Mouse (Mus musculus): Measurements from ENCODE around the gene Shank1. TPM values are rescaled to one million over a fixed set of nuclear protein-coding genes. Genes with fewer than 3 reads are reported as not detected.

Shank1 gene
- polyA plus RNA-seq, 1 experiment from 2014 or later, result 0.69 TPM

DNA sequence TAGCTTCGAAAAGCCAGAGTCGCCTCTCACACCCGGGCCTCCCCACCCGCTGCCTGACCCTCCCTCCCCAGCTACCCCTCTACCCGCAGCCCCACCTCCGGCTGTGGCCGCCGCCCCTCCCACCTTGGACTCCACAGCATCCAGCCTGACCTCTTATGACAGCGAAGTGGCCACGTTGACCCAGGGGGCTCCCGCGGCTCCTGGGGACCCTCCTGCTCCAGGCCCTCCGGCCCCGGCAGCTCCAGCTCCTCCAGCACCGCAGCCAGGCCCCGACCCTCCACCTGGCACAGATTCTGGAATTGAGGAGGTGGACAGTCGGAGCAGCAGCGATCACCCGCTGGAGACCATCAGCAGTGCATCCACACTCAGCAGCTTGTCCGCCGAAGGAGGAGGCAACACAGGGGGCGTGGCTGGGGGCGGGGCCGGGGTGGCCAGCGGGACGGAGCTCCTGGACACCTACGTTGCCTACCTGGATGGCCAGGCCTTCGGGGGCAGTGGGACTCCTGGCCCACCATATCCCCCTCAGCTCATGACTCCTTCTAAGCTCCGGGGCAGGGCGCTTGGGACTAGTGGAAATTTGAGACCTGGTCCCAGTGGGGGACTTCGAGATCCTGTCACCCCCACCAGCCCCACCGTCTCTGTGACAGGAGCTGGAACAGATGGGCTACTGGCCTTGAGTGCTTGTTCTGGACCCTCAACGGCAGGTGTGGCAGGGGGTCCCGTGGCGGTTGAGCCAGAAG lies 43.7 kb downstream of the Shank1 start:
- H3K9ac ChIP-seq (ENCODE audit: low read depth, low read length), result no peak overlapping the region
- no peaks in the 10 kb centered on the region for H3K9me3 ChIP-seq (ENCODE audit: control insufficient read depth, low read length)
- H3K4me2 ChIP-seq, result peak overlapping the region; percentile 20; the same call in 1 of the 2 replicates
- WGBS, result 3% methylated on average over 35 of the region's 35 CpGs
- H3K36me3 ChIP-seq (ENCODE audit: control insufficient read depth, insufficient read depth, low read length), result no peaks in the 10 kb centered on the region
- ATAC-seq (replicated peaks; ENCODE audit: low FRiP score), result no peak
- H3K4me3 ChIP-seq (ENCODE audit: low read depth, low read length), result 0 out of 2 replicates have a peak overlapping the region, but pooled peaks have one; percentile 15
- H3K27me3 ChIP-seq (replicated peaks; ENCODE audit: control insufficient read depth, insufficient read depth, low read length), result peaks cover 92% of the 10 kb centered on the region
- no peak overlapping the region for H3K27ac ChIP-seq (ENCODE audit: low read depth, low read length)
- DNase-seq (ENCODE audit: low spot score), result peak; percentile 38
- peaks cover 8% of the 10 kb centered on the region for H3K4me1 ChIP-seq (replicated peaks; ENCODE audit: control insufficient read depth, insufficient read depth, low read length)

DNA sequence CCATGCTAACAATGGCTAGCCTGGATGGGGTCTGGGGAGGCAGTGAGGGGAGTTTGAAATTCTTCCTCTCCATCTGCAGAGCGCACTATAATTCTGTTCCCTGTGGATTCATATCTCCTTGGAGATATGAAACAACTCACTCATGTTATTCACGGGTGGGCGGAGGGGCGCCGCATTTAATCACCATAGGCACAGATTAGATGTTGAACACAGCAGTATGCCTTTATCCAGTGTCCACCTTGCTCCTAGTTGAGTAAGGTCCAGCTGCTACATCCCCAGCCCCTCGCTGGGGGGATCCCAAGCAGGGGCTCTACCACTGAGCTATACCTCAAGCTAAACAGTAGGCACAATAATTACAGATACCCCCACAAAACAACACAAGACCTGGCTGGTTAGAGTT lies 45.4 kb downstream of the Shank1 start:
- Histone ChIP-seq H3K27me3 (replicated peaks; ENCODE audit: control insufficient read depth, insufficient read depth, low read length) (peaks cover 94% of the 10 kb centered on the region), H3K4me3 (ENCODE audit: low read depth, low read length) (no peak overlapping the region), H3K9ac (ENCODE audit: low read depth, low read length) (no peak overlapping the region), H3K4me2 (no peak overlapping the region), H3K36me3 (ENCODE audit: control insufficient read depth, insufficient read depth, low read length) (no peaks in the 10 kb centered on the region), H3K9me3 (ENCODE audit: control insufficient read depth, low read length) (no peaks in the 10 kb centered on the region), H3K27ac (ENCODE audit: low read depth, low read length) (no peak overlapping the region), H3K4me1 (replicated peaks; ENCODE audit: control insufficient read depth, insufficient read depth, low read length) (peaks cover 15% of the 10 kb centered on the region)
- ATAC-seq (replicated peaks; ENCODE audit: low FRiP score) (no peak), DNase-seq (ENCODE audit: low spot score) (no peak)
- 71% methylated on average over 6 of the region's 6 CpGs for WGBS

DNA sequence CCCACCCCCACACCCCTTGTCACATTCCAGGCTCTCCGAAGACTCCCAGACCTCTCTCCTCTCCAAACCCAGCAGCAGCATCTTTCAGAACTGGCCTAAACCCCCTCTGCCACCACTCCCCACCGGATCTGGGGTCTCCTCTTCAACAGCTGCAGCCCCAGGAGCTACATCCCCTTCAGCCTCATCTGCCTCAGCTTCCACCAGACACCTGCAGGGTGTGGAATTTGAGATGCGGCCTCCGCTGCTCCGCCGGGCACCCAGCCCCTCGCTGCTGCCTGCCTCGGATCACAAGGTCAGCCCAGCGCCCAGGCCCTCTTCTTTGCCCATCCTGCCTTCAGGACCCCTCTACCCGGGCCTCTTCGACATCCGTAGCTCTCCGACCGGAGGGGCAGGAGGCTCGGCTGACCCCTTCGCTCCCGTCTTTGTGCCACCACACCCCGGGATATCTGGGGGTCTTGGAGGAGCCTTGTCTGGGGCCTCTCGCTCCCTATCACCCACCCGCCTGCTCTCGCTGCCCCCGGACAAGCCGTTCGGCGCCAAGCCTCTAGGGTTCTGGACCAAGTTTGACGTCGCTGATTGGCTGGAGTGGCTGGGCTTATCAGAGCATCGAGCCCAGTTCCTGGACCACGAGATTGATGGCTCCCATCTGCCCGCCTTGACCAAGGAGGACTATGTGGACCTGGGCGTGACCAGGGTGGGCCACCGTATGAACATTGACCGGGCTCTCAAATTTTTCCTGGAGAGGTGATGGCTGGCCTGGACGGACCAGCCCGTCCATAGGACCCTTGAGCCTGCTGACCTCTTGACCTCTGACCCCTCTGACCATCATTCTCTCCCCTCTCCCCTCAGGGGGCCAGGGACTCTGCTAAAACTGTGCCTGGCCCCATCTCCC lies 46.8 kb downstream of the Shank1 start:
- DNase-seq (ENCODE audit: low spot score) (peak; percentile 40), ATAC-seq (replicated peaks; ENCODE audit: low FRiP score) (no peak)
- no peak overlapping the region for H3K27ac ChIP-seq (ENCODE audit: low read depth, low read length)
- H3K27me3 ChIP-seq (replicated peaks; ENCODE audit: control insufficient read depth, insufficient read depth, low read length), result peaks cover 90% of the 10 kb centered on the region
- 0 out of 2 replicates have a peak overlapping the region, but pooled peaks have one; percentile 14 for H3K9ac ChIP-seq (ENCODE audit: low read depth, low read length)
- peak overlapping the region; percentile 28 for H3K4me3 ChIP-seq (ENCODE audit: low read depth, low read length)
- H3K4me2 ChIP-seq, result peak overlapping the region; percentile 33
- 5% methylated on average over 35 of the region's 35 CpGs for WGBS
- peaks cover 20% of the 10 kb centered on the region for H3K4me1 ChIP-seq (replicated peaks; ENCODE audit: control insufficient read depth, insufficient read depth, low read length)
- H3K36me3 ChIP-seq (ENCODE audit: control insufficient read depth, insufficient read depth, low read length), result no peaks in the 10 kb centered on the region
- H3K9me3 ChIP-seq (ENCODE audit: control insufficient read depth, low read length), result no peaks in the 10 kb centered on the region

DNA sequence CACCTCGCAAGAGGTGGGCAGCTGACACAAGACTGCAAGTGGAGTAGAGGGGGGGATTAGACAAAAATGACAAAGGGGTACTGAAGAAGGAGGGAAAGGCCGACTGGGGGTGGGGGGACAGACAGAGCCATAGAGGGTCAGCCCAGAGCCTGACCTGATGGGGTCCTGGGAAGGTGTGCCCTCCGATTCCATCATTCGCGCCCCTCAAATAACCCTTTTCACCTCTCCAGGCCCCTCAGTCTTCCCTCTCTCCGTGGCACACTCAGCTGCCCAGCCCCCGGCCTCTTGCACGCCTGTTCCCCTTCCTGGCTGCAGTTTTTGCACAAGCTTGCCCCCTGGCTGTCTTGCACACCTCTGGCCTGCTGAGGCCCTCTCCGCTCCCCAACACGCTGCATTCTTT lies 47.5 kb downstream of the Shank1 start:
- DNase-seq (ENCODE audit: low spot score) (no peak), ATAC-seq (replicated peaks; ENCODE audit: low FRiP score) (no peak)
- peaks cover 20% of the 10 kb centered on the region for H3K4me1 ChIP-seq (replicated peaks; ENCODE audit: control insufficient read depth, insufficient read depth, low read length)
- no peaks in the 10 kb centered on the region for H3K9me3 ChIP-seq (ENCODE audit: control insufficient read depth, low read length)
- H3K4me2 ChIP-seq, result peak overlapping the region; percentile 33
- peak overlapping the region; percentile 6; the same call in 1 of the 2 replicates for H3K4me3 ChIP-seq (ENCODE audit: low read depth, low read length)
- H3K27ac ChIP-seq (ENCODE audit: low read depth, low read length), result no peak overlapping the region
- H3K27me3 ChIP-seq (replicated peaks; ENCODE audit: control insufficient read depth, insufficient read depth, low read length), result peaks cover 90% of the 10 kb centered on the region
- no peak overlapping the region for H3K9ac ChIP-seq (ENCODE audit: low read depth, low read length)
- 17% methylated on average over 10 of the region's 10 CpGs for WGBS
- H3K36me3 ChIP-seq (ENCODE audit: control insufficient read depth, insufficient read depth, low read length), result no peaks in the 10 kb centered on the region

DNA sequence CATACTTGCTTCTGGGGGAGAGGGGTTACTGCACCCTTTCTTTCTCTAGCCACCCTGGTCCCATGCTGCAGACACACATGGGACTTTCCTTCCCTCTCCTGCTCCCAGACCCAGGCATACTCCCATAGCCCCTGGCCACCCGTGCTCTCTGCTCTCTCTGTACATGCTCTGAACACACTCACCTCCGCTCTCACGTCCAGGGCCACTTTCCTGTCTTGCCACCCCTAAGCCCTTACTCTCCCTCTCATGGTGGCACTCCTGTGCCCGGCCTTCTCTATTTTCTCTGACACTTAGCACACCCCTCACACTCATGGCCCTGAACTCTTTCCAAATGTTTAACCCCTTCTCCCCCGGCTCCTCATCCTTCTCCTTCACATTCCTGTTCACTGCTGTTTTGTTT lies 48.0 kb downstream of the Shank1 start:
- Histone ChIP-seq H3K9ac (ENCODE audit: low read depth, low read length) (no peak overlapping the region), H3K36me3 (ENCODE audit: control insufficient read depth, insufficient read depth, low read length) (no peaks in the 10 kb centered on the region), H3K27me3 (replicated peaks; ENCODE audit: control insufficient read depth, insufficient read depth, low read length) (peaks cover 88% of the 10 kb centered on the region), H3K4me1 (replicated peaks; ENCODE audit: control insufficient read depth, insufficient read depth, low read length) (peaks cover 18% of the 10 kb centered on the region), H3K4me2 (no peak overlapping the region), H3K4me3 (ENCODE audit: low read depth, low read length) (no peak overlapping the region), H3K9me3 (ENCODE audit: control insufficient read depth, low read length) (no peaks in the 10 kb centered on the region), H3K27ac (ENCODE audit: low read depth, low read length) (no peak overlapping the region)
- no peak for DNase-seq (ENCODE audit: low spot score)
- no peak for ATAC-seq (replicated peaks; ENCODE audit: low FRiP score)
- WGBS, result 19% methylated on average over 5 of the region's 5 CpGs

DNA sequence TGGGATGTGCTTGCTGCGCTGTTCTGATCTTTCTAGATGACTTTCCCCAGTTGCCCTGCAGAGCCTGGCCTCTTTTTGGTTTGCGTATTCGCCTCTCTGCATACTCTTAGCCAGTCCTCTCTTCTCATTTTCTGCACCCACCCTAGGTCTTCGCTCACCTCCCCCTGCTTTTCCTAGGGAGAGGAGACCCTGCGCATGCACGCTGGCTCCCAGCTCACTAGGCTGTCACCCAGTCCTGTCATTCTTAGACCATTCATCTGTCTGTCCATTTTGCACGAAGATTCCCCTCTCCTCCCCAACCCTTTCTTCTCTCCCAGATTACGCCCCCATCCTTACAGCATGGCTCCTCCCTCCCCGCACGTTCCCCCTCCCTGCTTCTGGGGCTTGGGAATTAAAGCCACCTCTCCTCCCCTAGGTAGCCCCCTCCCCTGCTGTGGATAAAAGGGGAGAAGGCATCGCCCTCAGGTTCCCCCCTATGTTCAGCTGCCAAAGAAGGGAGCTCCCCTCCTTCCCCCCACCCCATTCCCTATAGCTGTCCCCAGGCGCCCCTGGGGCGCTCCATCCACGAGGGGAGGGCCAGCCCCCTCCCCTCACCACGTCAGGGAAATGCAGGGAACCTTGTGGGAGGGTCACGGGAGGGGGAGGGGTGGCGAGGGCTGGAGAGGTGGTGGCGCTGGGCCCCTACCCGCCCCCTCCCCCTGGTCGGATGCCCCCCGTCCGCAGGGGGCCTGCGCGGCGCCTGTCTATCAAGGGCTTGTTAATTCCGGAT lies 49.0 kb downstream of the Shank1 start:
- ATAC-seq (replicated peaks; ENCODE audit: low FRiP score) (no peak), DNase-seq (ENCODE audit: low spot score) (no peak)
- no peaks in the 10 kb centered on the region for H3K9me3 ChIP-seq (ENCODE audit: control insufficient read depth, low read length)
- 6% methylated on average over 17 of the region's 26 CpGs for WGBS
- peak overlapping the region; percentile 56 for H3K4me3 ChIP-seq (ENCODE audit: low read depth, low read length)
- H3K9ac ChIP-seq (ENCODE audit: low read depth, low read length), result peak overlapping the region; percentile 25; the same call in 1 of the 2 replicates
- no peaks in the 10 kb centered on the region for H3K36me3 ChIP-seq (ENCODE audit: control insufficient read depth, insufficient read depth, low read length)
- peak overlapping the region; percentile 97 for H3K4me2 ChIP-seq
- peaks cover 78% of the 10 kb centered on the region for H3K27me3 ChIP-seq (replicated peaks; ENCODE audit: control insufficient read depth, insufficient read depth, low read length)
- H3K27ac ChIP-seq (ENCODE audit: low read depth, low read length), result no peak overlapping the region
- H3K4me1 ChIP-seq (replicated peaks; ENCODE audit: control insufficient read depth, insufficient read depth, low read length), result peaks cover 15% of the 10 kb centered on the region

DNA sequence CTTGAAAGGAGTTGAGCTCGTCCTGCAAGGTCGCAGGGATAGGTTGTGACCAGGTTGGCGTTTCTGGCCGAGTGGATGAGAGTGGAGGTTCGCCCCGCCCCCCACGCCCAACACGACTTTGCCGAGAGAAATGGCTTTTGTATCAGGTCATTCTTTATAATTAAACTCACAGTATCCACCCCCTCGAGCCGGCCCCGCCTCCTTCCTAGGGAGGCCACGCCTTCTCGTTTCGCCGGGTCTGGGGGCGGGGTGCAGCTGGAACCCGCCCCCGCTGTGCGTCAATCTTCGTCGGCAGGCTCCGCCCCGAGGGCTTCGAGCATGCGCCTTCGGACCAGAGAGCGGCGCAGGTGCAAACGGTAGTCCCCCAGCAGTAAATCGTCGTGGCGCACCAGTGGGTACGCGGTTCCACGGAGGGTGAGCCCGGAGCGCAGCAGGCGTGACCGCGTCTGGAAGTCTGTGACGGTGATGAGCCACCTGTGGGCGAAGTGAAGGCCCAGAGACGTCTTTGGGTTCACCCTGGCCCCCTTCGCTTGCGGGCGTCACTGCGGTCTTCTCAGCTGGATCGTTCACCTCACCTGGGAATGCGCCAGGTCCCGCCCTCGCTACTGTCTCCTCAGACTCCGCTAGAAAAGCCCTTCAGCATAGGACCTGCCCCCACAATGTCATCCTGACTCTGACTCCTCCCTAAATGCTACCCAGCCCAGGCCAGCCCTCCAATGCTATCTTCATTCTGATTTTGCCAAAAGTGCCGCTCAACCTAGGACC lies 50.0 kb downstream of the Shank1 start:
- Histone ChIP-seq H3K4me3 (ENCODE audit: low read depth, low read length) (peak overlapping the region; percentile 56), H3K9ac (ENCODE audit: low read depth, low read length) (peak overlapping the region; percentile 66), H3K4me2 (peak overlapping the region; percentile 97), H3K4me1 (replicated peaks; ENCODE audit: control insufficient read depth, insufficient read depth, low read length) (peaks cover 15% of the 10 kb centered on the region), H3K27ac (ENCODE audit: low read depth, low read length) (no peak overlapping the region), H3K27me3 (replicated peaks; ENCODE audit: control insufficient read depth, insufficient read depth, low read length) (peaks cover 68% of the 10 kb centered on the region), H3K36me3 (ENCODE audit: control insufficient read depth, insufficient read depth, low read length) (no peaks in the 10 kb centered on the region), H3K9me3 (ENCODE audit: control insufficient read depth, low read length) (no peaks in the 10 kb centered on the region)
- ATAC-seq (replicated peaks; ENCODE audit: low FRiP score), result peak; percentile 80
- WGBS, result under 1% methylated on average over 54 of the region's 54 CpGs
- DNase-seq (ENCODE audit: low spot score), result peak; percentile 94

Data from liver, embryonic 11.5 days (tissue).